Mouse (Mus musculus) activated CD4-positive, CD25-positive, alpha-beta regulatory T cell, adult 4 months (primary cell): ENCODE results near the gene Cwc25. TPM values are rescaled to one million over a fixed set of nuclear protein-coding genes. Genes with fewer than 3 reads are reported as not detected.
"Not testable (repeated sequence)": the region's sequence is repeated elsewhere in the genome, so short reads cannot be mapped to it uniquely, and the experiment has no call there.

ENCODE experiments used
- ATAC-seq: one replicate; pipeline ENCODE4 v1.8.0; 2017
- polyA plus RNA-seq, 2 experiments: library from polyadenylated mRNA; unstranded; fragments of 100-300 nt; shearing (Covaris generic); gene quantifications; one replicate each; pipeline ENCODE4 v1.2.1; 2017

The Cwc25 gene
- polyA plus RNA-seq, 2 experiments from 2014 or later, result 21.3 to 22.8 TPM

DNA sequence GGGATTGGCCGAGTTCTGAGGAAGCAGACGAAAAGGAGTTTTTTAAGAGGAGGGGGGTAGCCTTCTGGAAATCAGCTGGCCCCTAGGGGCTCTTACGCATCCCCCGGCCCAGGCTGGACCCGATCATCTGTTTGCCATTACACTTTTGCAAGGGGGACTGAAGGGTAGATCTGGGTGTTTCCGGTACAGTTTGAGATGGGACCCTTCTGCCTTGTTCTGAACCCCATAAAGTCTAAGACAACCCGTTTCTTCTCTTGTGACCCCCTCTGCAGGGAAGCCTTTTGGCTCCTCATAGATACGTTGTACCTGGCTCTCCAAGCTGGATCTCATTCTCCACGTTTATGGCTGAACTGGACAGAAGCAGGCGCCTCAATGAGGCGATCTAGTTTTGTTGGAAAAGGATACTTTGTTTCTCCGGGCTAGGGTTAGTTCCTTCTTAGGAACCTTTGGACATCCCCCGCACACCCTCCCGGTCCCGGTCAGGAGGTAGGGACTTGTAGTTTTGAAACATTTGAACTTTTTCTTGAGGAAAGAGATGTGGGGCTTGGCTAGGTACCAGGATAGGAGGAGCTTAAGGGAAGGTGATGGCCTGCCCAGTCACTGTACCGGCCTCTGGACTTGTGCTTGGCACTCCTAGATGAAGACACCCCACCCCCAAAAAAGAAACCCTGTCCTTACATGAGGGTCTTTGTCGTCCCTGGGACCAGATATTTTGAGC lies 34.5 kb upstream of the Cwc25 start:
- no peak for ATAC-seq

- peak; percentile 45 for ATAC-seq
Measured at GRCm38 (mm10) chr11:97799994-97800690, 33.8 kb upstream of the Cwc25 start.

DNA sequence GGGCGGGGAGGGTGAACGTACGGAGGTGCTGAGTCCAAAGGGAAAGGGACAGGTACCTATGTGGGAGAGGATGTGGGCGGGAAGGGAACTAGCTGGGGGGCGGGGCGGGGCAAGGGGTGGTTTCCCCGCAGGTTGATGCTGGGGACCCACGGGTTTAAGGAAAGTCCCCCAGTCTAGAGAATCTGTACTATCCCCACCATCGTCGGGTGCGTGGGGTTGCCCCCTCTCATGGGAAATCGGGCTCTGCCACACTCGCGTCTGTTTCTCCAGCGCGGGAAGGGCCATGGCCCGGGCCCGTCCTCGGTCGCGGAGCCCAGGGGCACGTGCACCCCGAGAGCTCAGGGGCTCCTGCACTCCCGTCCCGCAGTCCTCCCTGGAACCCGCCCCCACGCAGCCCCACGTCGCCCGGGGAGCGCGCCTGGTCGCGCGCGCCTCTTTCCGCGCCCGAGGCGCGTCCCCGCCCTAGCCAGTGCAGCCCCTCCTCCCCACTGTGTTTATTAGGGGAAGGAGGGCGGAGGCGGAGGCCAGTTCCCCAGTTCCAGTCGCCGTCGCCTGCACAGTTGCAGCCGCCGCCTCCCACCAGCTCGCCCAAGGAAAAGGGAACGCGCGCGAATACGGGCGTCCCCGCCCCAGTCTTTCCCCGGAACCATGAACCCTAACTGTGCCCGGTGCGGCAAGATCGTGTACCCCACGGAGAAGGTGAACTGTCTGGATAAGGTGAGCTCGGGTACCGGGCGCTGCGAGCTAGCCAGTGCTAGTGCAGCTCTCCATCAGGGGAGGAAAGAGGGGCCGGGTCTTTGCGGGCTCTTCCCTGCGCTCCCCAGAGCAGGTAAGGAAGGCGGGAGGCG lies 33.0 kb upstream of the Cwc25 start:
- ATAC-seq, result peak; percentile 63

DNA sequence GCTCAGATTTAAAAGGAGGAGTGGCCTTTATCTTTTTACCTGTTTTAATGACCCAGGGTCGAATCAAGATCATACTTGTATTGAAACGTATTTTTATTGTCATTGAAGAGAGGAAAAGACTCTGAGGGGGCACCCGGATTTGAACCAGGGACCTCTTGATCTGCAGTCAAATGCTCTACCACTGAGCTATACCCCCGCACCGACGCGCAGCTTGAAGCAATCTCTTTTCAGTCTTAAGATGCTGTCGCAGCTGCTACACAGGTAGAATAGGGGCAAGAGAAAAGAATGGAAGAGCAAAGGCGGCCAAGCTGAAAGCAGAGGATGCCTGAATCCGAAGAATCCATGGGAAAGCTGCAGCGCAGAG lies 32.4 kb upstream of the Cwc25 start, which contains the start of gene Lasp1:
Gene Lasp1, plus strand, starts transcription at position 219 of the 364 bp plus-strand sequence.
- peak; percentile 20 for ATAC-seq

GRCm38 (mm10) chr11:97798083-97798435 lies 31.7 kb upstream of the Cwc25 start:
- no peak for ATAC-seq

GRCm38 (mm10) chr11:97797369-97798082 lies 31.2 kb upstream of the Cwc25 start:
- ATAC-seq, result no peak

DNA sequence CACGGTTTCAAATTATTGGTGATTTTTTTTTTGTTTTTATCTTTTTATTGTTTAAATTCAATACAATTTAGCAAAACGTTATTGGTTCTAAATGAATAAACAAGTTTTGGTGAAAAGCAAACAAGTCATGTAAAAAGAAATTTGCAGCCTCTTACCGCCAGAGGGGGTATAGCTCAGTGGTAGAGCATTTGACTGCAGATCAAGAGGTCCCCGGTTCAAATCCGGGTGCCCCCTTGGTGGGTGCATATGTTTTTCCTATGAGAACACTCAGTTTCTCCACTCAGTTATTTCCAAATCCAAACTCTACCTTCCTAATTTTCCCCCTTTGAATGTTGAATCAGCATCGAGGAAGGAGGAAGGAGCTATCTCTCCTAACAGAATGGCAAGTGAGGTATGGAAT lies 30.6 kb upstream of the Cwc25 start:
- ATAC-seq, result no peak

GRCm38 (mm10) chr11:97793165-97793564 lies 26.8 kb upstream of the Cwc25 start:
- peak; percentile 43 for ATAC-seq

GRCm38 (mm10) chr11:97790778-97791438 lies 24.6 kb upstream of the Cwc25 start:
- ATAC-seq, result not testable (repeated sequence)

DNA sequence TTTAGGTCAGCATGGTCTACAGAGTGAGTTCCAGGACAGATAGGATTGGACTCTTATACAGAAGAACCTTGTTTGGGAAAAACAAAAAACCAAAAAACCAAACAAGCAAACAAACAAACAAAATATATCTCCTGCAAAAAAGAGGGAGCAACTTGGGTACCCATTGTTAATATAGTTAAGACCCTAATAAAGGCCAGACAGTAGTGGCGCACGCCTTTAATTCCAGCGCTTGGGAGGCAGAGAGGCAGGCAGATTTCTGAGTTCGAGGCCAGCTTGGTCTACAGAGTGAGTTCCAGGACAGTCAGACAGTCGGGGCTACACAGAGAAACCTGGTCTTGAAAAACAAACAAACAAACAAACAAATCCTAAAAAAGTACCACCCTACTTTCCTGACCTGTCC lies 23.4 kb upstream of the Cwc25 start:
- ATAC-seq, result no peak

- no peak for ATAC-seq
Measured at GRCm38 (mm10) chr11:97787961-97788360, 21.6 kb upstream of the Cwc25 start.

DNA sequence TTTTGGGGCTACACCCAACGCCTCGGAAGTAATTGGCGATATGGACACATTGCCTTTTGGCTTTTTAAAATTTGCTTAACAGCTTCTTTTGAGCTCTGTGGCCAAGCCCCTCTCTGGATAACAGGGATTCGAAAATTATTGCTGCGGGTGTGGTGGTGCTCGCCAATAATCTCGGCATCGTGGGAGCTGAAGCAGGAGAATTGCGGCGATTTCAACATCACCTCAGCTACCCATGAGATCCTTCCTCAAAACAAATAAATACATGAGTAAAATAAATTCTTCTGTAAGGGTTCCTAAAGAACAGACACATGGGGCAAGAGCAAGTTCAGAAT lies 16.2 kb upstream of the Cwc25 start:
- no peak for ATAC-seq

- ATAC-seq, result peak; percentile 78
Measured at GRCm38 (mm10) chr11:97781832-97782563, 15.6 kb upstream of the Cwc25 start, which contains the start of gene Rpl23. Gene Rpl23, minus strand, starts transcription at chr11:97782437.

- no peak for ATAC-seq
Measured at GRCm38 (mm10) chr11:97781478-97781831, 15.1 kb upstream of the Cwc25 start.

- no peak for ATAC-seq
Measured at GRCm38 (mm10) chr11:97779968-97780701, 13.8 kb upstream of the Cwc25 start.

- no peak for ATAC-seq
Measured at GRCm38 (mm10) chr11:97778918-97779317, 12.6 kb upstream of the Cwc25 start.

DNA sequence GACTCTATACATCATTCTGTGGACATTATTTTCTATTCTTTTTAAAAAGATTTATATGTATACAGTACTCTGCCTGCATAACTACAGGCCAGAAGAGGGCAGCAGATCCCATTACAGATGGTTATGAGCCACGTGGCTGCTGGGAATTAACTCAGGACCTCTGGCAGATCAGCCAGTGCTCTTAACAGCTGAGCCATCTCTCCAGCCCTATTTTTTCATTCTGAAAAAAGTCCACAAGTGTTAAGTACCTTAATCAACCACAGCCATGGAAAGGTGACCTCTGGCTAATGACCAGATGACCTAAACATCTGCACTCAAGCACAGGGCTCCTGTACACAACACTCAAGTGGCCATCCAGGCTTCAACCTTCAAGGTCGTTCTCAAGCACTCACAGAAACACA lies 10.8 kb upstream of the Cwc25 start:
- ATAC-seq, result no peak

DNA sequence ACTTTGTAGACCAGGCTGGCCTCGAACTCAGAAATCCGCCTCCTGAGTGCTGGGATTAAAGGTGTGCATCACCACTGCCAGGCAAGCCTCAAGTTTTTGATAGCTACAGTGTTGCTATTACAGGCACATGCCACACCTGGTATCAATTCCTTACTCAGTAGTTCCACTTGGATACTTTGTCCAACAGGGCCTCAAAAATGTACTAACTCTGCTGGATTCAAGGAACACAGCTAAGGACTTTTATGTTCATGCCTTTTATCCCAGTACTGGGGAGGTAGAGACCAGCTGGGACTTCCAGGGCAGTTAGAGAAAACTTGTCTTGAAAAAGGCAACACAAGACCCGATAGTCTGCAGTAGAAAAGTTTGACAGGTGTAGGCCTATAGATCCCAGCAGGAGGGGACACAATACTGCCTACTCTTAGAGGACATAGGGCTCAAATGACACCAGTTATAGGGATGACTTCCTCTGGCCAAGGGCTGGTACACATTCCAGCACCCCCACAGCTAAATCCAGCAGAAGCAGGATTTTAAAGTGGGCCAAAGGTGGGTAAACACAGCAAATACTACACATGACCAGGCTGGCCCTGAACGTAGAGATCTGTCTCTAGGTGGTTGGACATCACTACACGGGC lies 10.3 kb upstream of the Cwc25 start:
- ATAC-seq, result no peak

GRCm38 (mm10) chr11:97775808-97776496 lies 9.6 kb upstream of the Cwc25 start, which contains the start of gene 1700001P01Rik:
Gene 1700001P01Rik, minus strand, starts transcription at chr11:97775918.
- ATAC-seq, result no peak

DNA sequence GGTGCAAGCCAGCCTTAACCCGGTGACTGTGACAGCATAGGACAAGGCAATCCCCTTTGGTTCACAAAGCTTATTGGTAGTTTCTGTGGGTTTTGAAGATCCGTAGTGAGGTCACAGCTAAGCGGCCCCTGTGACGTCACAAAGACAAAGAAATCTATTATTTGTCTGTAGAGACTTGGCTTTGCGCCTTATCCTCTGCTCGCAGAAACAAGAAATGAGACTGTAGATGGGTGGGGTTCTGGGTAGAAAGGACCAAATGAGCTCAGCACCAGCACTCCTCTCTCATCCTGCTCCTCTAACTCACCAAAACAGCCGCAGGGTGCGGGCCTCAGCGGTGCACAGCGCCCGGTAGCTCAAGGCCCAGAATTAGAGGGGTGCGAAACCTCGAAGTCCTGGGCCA lies 8.8 kb upstream of the Cwc25 start:
- ATAC-seq, result no peak
